Mouse (Mus musculus) limb, embryonic 11.5 days (tissue): ENCODE results near the gene C730034F03Rik. TPM values are rescaled to one million over a fixed set of nuclear protein-coding genes. Genes with fewer than 3 reads are reported as not detected.

ENCODE experiments used
- ATAC-seq: fragments of 200-750 bp; cut with Nextera tagmentation; 2 replicates; pipeline ENCODE4 v1.8.0; 2017; ENCODE audit warnings: low read depth; ENCODE audit not compliant: insufficient number of reproducible peaks, low FRiP score, low TSS enrichment
- DNase-seq: peaks from one replicate; pipeline ENCODE4 v3.0.0-alpha.2; 2015; ENCODE audit warnings: low spot score
- H3K27ac ChIP-seq: fragments of 300-500 bp; sonication (generic); replicated peaks from 2 replicates; pipeline ENCODE4 v1.5.1; 2014; ENCODE audit warnings: low read depth, mild to moderate bottlenecking, low read length
- H3K27me3 ChIP-seq: fragments of 300-500 bp; sonication (generic); 2 replicates; pipeline ENCODE4 v1.6.1; 2014; ENCODE audit warnings: mild to moderate bottlenecking, low read length, mixed read lengths; ENCODE audit not compliant: control insufficient read depth, insufficient read depth
- H3K36me3 ChIP-seq: fragments of 300-500 bp; sonication (generic); 2 replicates; pipeline ENCODE4 v1.6.1; 2014; ENCODE audit warnings: mild to moderate bottlenecking, low read length, moderate library complexity, mixed read lengths; ENCODE audit not compliant: control insufficient read depth, insufficient read depth
- H3K4me1 ChIP-seq: fragments of 300-500 bp; sonication (generic); 2 replicates; pipeline ENCODE4 v1.6.1; 2014; ENCODE audit warnings: low read length, mixed read lengths; ENCODE audit not compliant: control insufficient read depth, insufficient read depth
- H3K4me2 ChIP-seq: fragments of 300-500 bp; sonication (generic); 2 replicates; pipeline ENCODE4 v1.6.1; 2014; ENCODE audit warnings: low read depth, mild to moderate bottlenecking, moderate library complexity; ENCODE audit not compliant: severe bottlenecking
- H3K4me3 ChIP-seq: fragments of 300-500 bp; sonication (generic); 2 replicates; pipeline ENCODE4 v1.5.1; 2014; ENCODE audit warnings: low read depth, low read length
- H3K9ac ChIP-seq: fragments of 300-500 bp; sonication (generic); 2 replicates; pipeline ENCODE4 v1.6.1; 2014; ENCODE audit warnings: mild to moderate bottlenecking, low read length
- H3K9me3 ChIP-seq: fragments of 300-500 bp; sonication (generic); 2 replicates; pipeline ENCODE4 v1.6.1; 2016; ENCODE audit warnings: low read length; ENCODE audit not compliant: control insufficient read depth
- WGBS: fragments of 180-500 bp; shearing (Covaris S2); extraction: QIAGEN DNeasy Blood & Tissue Kit; methylation state at CpG from one replicate; pipeline ENCODE4 v1.1.7; 2014; 5-methylcytosine and 5-hydroxymethylcytosine counted together
- polyA plus RNA-seq: library from polyadenylated mRNA; unstranded; fragments of >200 nt; fragmentation: Nextera tagmentation; extraction: Ambion mirVana; gene quantifications from 2 replicates; pipeline ENCODE4 v1.2.1, GENCODE M21; 2014

The C730034F03Rik gene
- 1.7 and 2.0 TPM in 2 replicates for polyA plus RNA-seq

DNA sequence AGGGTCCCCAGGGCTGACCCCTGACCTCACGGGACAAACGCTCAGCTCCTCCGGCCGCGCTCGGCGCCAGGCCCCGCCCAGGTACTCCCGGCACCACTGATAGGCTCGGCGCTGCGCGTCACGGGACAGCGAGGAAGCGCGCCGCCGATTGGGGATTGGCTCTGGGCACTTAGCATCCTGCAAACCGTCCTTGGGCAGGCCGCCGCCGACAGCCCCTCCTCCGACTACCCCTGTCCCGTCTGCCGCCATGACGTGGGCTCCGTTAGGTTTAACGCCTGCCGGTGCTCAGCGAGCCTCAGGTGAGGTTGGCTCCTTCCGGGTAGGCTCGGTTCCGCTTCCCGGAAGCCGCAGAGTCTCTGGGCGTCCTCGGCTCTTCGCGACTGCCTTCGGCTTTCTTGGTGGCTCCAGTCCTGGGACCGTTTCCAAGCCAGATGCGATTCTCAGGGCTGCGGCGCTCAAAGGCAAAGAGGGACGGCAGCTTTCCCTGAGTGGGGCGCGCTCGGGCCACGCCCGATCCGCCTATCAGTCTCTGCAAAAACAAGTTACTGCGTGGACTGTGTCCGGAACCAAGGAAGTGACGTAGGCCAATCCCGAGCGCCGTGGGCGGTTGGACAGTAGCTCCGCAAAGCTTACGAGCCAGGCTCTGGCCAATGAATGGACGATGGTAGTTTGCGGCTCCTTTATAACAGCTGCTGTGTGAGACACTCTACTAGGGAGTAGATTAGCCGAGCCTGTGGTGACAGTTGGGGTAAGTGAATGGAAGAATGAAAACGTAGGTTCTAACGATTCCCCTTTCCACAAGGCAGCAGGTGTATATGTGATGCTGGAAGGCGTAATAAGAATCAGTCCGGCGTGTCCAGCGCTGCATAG is at the start of gene C730034F03Rik, which contains the start of the genes Gm44502 and Chkb:
Gene C730034F03Rik (plus strand): TSS at position 238 of the 870 bp plus-strand sequence.
Gene Gm44502 (minus strand): TSS at position 345 of the 870 bp plus-strand sequence.
Gene Chkb (minus strand): TSS at position 557 of the 870 bp plus-strand sequence.
- Histone ChIP-seq H3K36me3 (peaks cover 2% of the 10 kb centered on the region; the same call in 1 of the 2 replicates), H3K4me1 (peaks cover 9% of the 10 kb centered on the region), H3K27ac (peak within 1 kb of the TSS; percentile 80), H3K4me2 (peak within 1 kb of the TSS; percentile 91), H3K27me3 (no peaks in the 10 kb centered on the region), H3K9ac (peak within 1 kb of the TSS; percentile 54), H3K9me3 (no peaks in the 10 kb centered on the region), H3K4me3 (peak within 1 kb of the TSS; percentile 53)
- 1% methylated on average over 63 of the region's 70 CpGs for WGBS
- DNase-seq (peak; percentile 90), ATAC-seq (peak; percentile 91)

DNA sequence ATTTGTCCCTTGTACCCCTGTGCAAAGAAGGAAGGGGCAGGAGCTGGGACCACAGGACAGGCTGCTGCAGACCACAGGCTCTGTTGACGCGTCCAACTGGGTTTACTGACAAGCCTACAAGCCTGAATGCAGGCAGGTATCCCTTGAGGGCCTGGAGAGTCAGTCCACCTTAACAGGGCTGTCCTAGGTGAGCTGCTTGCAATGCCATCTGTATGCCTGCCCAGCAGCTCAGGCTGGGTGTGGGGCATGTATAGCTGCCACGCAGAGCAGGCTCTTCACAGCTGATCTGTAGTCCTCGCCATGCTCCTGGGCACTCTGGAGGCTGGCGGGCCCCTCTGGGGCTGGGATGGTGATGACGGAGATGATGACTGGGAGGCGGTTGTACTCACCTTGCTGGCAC is 44.8 kb upstream of the C730034F03Rik start, which contains the start of gene Klhdc7b:
Gene Klhdc7b (plus strand): TSS at position 301 of the 400 bp plus-strand sequence.
- WGBS: 87% methylated on average over 7 of the region's 7 CpGs
- no peak for DNase-seq
- H3K9me3 ChIP-seq: no peaks in the 10 kb centered on the region
- H3K4me1 ChIP-seq: no peaks in the 10 kb centered on the region
- ATAC-seq: no peak
- H3K36me3 ChIP-seq: no peaks in the 10 kb centered on the region
- H3K4me3 ChIP-seq: no peak within 1 kb of the TSS
- H3K27me3 ChIP-seq: peaks cover 4% of the 10 kb centered on the region
- no peak within 1 kb of the TSS for H3K9ac ChIP-seq
- H3K4me2 ChIP-seq: no peak within 1 kb of the TSS
- no peak within 1 kb of the TSS for H3K27ac ChIP-seq

DNA sequence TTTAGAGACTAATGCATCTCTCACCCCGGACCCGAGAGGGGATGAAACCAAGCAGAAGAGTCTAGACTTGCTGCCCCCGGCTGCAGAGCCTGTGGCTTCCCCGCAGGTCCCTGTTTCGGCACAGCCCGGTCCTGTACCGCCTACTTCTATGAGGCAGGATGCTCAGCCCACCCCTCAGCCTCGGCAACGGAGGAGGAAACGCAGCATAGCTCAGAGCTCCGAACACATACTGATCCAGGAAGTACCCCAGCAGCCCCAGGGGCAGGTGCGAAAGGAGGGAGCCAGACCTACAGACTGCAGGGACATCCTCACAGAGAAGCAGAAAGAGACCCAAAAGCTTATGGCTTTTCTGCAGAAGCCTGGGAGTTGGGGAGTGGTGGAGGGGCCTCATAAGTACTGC is 42.3 kb upstream of the C730034F03Rik start:
- Histone ChIP-seq H3K27me3 (no peaks in the 10 kb centered on the region), H3K36me3 (no peaks in the 10 kb centered on the region), H3K4me1 (no peaks in the 10 kb centered on the region), H3K9ac (no peak overlapping the region), H3K4me2 (no peak overlapping the region), H3K4me3 (no peak overlapping the region), H3K9me3 (no peaks in the 10 kb centered on the region), H3K27ac (no peak overlapping the region)
- DNase-seq (no peak), ATAC-seq (no peak)
- WGBS: 47% methylated on average over 12 of the region's 12 CpGs

DNA sequence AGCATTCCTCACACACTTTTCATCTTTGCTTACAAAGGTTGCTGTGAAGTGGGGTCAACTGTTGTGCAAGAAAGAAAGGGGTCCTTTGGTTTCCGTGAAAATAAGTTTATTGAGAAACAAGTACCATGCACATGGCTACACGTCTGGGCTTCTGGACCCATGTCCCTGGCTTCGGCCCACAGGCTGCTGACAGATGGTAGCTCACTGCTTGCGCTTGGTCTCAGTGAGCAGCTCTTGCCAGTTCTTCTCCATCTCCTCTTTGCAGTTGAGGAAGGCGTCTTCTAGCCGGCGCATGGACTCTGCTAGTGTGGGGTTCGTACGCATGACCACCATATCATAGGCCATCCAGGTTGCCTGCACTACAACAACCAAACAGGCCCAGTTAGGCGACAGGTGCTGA is 39.3 kb upstream of the C730034F03Rik start:
- H3K27ac ChIP-seq: no peak overlapping the region
- WGBS: 90% methylated on average over 10 of the region's 10 CpGs
- H3K4me1 ChIP-seq: no peaks in the 10 kb centered on the region
- no peaks in the 10 kb centered on the region for H3K27me3 ChIP-seq
- H3K9ac ChIP-seq: no peak overlapping the region
- H3K4me2 ChIP-seq: no peak overlapping the region
- H3K9me3 ChIP-seq: no peaks in the 10 kb centered on the region
- H3K4me3 ChIP-seq: no peak overlapping the region
- ATAC-seq (no peak), DNase-seq (no peak)
- H3K36me3 ChIP-seq: no peaks in the 10 kb centered on the region

DNA sequence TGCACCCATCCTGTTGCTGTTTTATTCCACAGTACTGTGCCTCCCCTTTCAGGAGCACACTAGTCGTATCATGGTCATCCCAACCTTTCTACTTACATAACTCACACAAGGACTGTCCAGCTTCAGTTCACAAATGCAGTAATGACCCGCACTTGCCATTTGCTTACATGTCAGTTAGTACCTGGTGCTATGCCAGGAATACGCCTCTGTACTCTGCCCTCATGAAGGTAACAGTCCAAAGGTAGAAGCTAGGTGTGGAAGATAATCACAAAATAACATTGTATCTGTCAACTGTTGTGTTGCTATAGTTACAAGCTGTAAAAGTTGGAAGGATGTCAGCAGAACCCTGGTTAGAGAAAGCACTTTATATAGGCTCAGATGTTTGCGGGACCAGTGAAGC is 32.5 kb upstream of the C730034F03Rik start:
- ATAC-seq (no peak), DNase-seq (no peak)
- H3K4me2 ChIP-seq: no peak overlapping the region
- no peaks in the 10 kb centered on the region for H3K27me3 ChIP-seq
- no peak overlapping the region for H3K9ac ChIP-seq
- no peak overlapping the region for H3K4me3 ChIP-seq
- H3K36me3 ChIP-seq: no peaks in the 10 kb centered on the region
- no peaks in the 10 kb centered on the region for H3K4me1 ChIP-seq
- no peak overlapping the region for H3K27ac ChIP-seq
- 87% methylated on average over 4 of the region's 4 CpGs for WGBS
- no peaks in the 10 kb centered on the region for H3K9me3 ChIP-seq

DNA sequence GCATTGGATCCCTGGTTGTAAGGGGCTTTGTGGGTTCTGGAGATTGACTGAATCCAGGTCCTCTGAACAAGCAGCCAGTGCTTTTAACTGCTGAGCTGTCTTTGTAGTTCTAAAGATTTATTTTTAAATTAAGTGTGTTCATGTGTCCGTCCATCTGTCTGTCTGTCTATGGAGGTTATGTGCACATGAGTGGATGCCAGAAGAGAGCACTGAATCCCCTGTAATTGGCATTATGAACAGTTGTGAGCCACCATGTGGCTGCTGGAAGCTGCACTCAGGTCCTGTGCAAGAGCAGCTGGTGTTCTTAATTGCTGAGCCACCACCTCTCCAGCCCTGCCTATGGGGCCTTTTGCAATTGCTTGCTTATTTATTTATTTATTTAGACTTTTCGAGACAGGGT is 31.2 kb upstream of the C730034F03Rik start:
- H3K4me1 ChIP-seq: no peaks in the 10 kb centered on the region
- H3K27ac ChIP-seq: no peak overlapping the region
- H3K4me2 ChIP-seq: no peak overlapping the region
- no peak overlapping the region for H3K9ac ChIP-seq
- no peaks in the 10 kb centered on the region for H3K36me3 ChIP-seq
- H3K9me3 ChIP-seq: no peaks in the 10 kb centered on the region
- ATAC-seq: no peak
- DNase-seq: no peak
- 85% methylated on average over 2 of the region's 2 CpGs for WGBS
- no peaks in the 10 kb centered on the region for H3K27me3 ChIP-seq
- H3K4me3 ChIP-seq: no peak overlapping the region

DNA sequence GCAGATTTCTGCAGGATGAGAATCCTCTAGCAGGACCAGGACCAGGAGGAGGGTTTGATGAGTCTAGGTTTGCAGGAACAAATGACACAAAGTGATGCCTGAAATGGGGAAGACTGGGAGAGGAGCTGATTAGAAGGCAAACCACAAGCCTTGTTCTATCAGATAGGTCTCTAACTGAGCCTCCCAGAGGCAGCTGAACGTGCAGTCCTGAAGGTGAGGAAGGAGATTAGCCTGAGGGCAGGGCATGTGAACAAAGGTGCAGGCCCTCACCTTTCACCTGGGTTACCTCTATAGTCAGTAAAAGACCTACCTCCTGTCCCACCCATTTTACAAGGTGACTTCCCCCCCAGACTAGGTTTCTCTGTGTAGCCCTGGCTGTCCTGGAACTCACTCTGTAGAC is 29.7 kb upstream of the C730034F03Rik start:
- no peak for ATAC-seq

DNA sequence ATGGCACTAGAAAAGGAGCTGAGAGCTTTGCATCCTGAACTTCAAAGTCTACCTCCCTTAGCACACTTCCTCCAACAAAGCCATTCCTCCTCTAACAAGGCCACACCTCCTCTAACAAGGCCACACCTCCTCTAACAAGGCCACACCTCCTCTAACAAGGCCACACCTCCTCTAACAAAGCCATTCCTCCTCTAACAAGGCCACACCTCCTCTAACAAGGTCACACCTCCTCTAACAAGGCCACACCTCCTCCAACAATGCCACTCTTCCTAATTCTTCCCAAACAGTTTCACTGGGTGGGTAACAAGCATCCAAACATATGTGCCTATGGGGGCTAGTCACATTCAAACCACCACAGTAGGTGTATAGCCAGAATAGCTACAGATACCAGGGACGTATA is 26.9 kb upstream of the C730034F03Rik start:
- Histone ChIP-seq H3K4me3 (no peak overlapping the region), H3K9ac (no peak overlapping the region), H3K27ac (no peak overlapping the region), H3K9me3 (no peaks in the 10 kb centered on the region), H3K27me3 (no peaks in the 10 kb centered on the region), H3K4me1 (no peaks in the 10 kb centered on the region), H3K36me3 (no peaks in the 10 kb centered on the region), H3K4me2 (no peak overlapping the region)
- WGBS: 80% methylated on average over 1 of the region's 1 CpGs
- DNase-seq: no peak
- ATAC-seq: no peak

More for the DNA sequence above, 29.7 kb upstream of the C730034F03Rik start:
- Histone ChIP-seq H3K4me3 (no peak overlapping the region), H3K9ac (no peak overlapping the region), H3K4me2 (no peak overlapping the region), H3K4me1 (no peaks in the 10 kb centered on the region), H3K36me3 (no peaks in the 10 kb centered on the region), H3K9me3 (no peaks in the 10 kb centered on the region), H3K27ac (no peak overlapping the region), H3K27me3 (no peaks in the 10 kb centered on the region)
- 82% methylated on average over 1 of the region's 1 CpGs for WGBS
- DNase-seq: no peak
